Mouse (Mus musculus): Measurements from ENCODE around the gene Olfr1290. TPM values are rescaled to one million over a fixed set of nuclear protein-coding genes. Genes with fewer than 3 reads are reported as not detected.

Olfr1290 gene
- polyA plus RNA-seq (2015; fragmentation: Nextera tagmentation; extraction: Ambion mirVana), result not detected in 2 replicates

DNA sequence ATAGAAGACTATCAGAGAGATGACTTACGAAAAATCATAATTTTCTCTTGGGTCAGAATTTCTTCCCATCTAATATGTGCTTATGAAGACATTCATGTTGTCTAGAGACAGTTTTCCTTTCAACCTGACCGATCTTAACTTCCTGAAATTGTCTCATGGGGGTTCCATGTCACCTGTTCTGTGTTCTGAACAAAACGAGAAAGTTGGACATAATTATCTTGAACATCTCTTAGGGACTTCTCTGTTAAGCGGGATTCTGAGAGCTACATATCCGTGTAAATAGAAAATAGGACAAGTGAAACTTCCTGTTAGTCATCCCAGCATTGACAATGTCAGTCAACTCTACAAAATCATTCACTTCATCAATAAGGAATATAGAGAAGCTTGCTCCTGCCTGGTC is at the start of gene Olfr1290:
Olfr1290 (minus strand) TSS at position 101 of the 400 bp plus-strand sequence.
- 67% methylated on average over 5 of the region's 5 CpGs for WGBS
- Histone ChIP-seq H3K9me3 (replicated peaks) (no peaks in the 10 kb centered on the region), H3K27ac (no peak within 1 kb of the TSS), H3K9ac (no peak within 1 kb of the TSS), H3K27me3 (no peaks in the 10 kb centered on the region), H3K4me3 (no peak within 1 kb of the TSS), H3K4me2 (no peak within 1 kb of the TSS), H3K4me1 (replicated peaks) (no peaks in the 10 kb centered on the region), H3K36me3 (no peaks in the 10 kb centered on the region)
- ATAC-seq (replicated peaks; ENCODE audit: insufficient number of reproducible peaks, insufficient read depth, low FRiP score, low read depth), result no peak

DNA sequence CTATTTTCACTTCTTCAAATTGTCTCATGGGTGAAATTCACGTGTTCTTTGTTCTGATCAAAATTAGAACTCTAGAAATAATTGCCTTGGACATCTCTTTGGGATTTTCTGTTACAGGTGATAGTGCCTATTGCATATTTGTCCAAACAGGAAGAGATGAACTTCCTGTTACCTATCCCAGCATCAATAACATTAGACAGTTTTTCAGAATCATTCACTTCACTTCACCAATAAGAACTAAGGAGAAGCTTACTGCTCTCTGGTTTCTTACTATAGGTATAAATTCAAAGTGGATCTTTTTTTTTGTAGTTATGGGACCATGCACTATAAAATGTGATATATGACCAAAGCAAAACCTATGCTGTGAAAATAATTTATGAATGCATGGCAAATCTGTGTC is 46.6 kb upstream of the Olfr1290 start, which contains the start of gene Olfr1294:
Olfr1294 (minus strand) TSS at position 101 of the 400 bp plus-strand sequence.
- no peaks in the 10 kb centered on the region for H3K4me1 ChIP-seq (replicated peaks)
- no peaks in the 10 kb centered on the region for H3K9me3 ChIP-seq (replicated peaks)
- H3K4me3 ChIP-seq, result no peak within 1 kb of the TSS
- no peak within 1 kb of the TSS for H3K9ac ChIP-seq
- H3K36me3 ChIP-seq, result no peaks in the 10 kb centered on the region
- 37% methylated on average over 1 of the region's 1 CpGs for WGBS
- H3K4me2 ChIP-seq, result no peak within 1 kb of the TSS
- no peak for ATAC-seq (replicated peaks; ENCODE audit: insufficient number of reproducible peaks, insufficient read depth, low FRiP score, low read depth)
- no peaks in the 10 kb centered on the region for H3K27me3 ChIP-seq
- no peak within 1 kb of the TSS for H3K27ac ChIP-seq

DNA sequence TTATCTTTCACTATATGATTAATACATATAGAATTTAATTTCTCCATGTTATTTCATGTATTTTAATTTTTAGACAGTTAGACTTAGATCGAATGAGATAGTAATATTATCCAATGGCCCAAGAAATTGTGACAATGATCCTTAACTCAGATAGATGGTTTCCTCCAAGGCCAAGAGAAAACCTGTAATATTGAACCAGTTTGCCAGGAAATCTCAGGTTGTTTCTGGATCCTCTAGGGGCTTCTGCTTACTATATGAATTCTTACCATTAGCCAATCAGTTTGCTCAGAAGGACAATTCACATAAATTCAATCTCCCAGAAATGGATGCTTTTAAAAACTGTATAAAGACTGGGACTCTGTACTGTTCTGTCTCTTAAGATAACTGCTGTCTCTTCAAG is 31.3 kb upstream of the Olfr1290 start, which contains the start of gene Olfr1293-ps:
Olfr1293-ps (plus strand) TSS at position 301 of the 400 bp plus-strand sequence.
- no peak within 1 kb of the TSS for H3K4me2 ChIP-seq
- no peaks in the 10 kb centered on the region for H3K9me3 ChIP-seq (replicated peaks)
- 81% methylated on average over 1 of the region's 1 CpGs for WGBS
- no peak within 1 kb of the TSS for H3K4me3 ChIP-seq
- H3K36me3 ChIP-seq, result no peaks in the 10 kb centered on the region
- no peak for ATAC-seq (replicated peaks; ENCODE audit: insufficient number of reproducible peaks, insufficient read depth, low FRiP score, low read depth)
- no peaks in the 10 kb centered on the region for H3K4me1 ChIP-seq (replicated peaks)
- no peak within 1 kb of the TSS for H3K27ac ChIP-seq
- H3K9ac ChIP-seq, result no peak within 1 kb of the TSS
- no peaks in the 10 kb centered on the region for H3K27me3 ChIP-seq

DNA sequence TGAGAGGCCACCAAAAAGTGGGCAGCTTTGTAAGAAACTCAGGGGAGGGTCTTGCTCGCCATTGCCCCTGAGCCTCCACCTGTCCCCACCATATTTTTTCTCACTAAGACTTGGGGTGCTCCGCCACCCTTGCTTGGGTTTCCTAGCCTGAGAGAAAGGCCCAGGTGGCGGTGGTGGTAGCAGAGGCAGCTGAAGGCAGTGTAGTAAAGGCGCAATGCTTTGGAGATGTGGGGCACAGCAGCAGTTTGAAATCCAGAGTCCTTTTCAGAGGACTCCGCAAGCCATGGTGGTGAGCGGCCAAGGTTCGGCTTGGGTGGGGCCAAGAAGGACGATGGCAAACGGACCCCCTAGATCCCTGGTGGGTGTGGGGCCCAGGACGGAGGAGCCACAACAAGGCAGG is 23.8 kb upstream of the Olfr1290 start:
- ATAC-seq (replicated peaks; ENCODE audit: insufficient number of reproducible peaks, insufficient read depth, low FRiP score, low read depth), result no peak
- Histone ChIP-seq H3K27ac (no peak overlapping the region), H3K9ac (no peak overlapping the region), H3K4me3 (no peak overlapping the region), H3K36me3 (no peaks in the 10 kb centered on the region), H3K27me3 (no peaks in the 10 kb centered on the region), H3K4me1 (replicated peaks) (no peaks in the 10 kb centered on the region), H3K4me2 (no peak overlapping the region), H3K9me3 (replicated peaks) (no peaks in the 10 kb centered on the region)
- WGBS, result 84% methylated on average over 10 of the region's 10 CpGs

DNA sequence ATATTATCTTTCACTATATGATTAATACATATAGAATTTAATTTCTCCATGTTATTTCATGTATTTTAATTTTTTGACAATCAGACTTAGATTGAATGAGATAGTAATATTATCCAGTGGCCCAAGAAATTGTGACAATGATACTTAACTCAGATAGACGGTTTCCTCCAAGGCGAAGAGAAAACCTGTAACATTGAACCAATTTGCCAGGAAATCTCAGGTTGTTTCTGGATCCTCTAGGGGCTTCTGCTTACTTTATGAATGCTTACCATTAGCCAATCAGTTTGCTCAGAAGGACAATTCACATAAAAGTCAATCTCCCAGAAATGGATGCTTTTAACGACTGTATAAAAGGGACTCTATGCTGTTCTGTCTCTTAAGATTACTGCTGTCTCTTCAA is 3.3 kb upstream of the Olfr1290 start, which contains the start of gene Olfr1291-ps1:
Olfr1291-ps1 (plus strand) TSS at position 301 of the 400 bp plus-strand sequence.
- Histone ChIP-seq H3K27ac (no peak within 1 kb of the TSS), H3K9ac (no peak within 1 kb of the TSS), H3K4me1 (replicated peaks) (no peaks in the 10 kb centered on the region), H3K27me3 (no peaks in the 10 kb centered on the region), H3K4me2 (no peak within 1 kb of the TSS), H3K4me3 (no peak within 1 kb of the TSS), H3K9me3 (replicated peaks) (no peaks in the 10 kb centered on the region), H3K36me3 (no peaks in the 10 kb centered on the region)
- ATAC-seq (replicated peaks; ENCODE audit: insufficient number of reproducible peaks, insufficient read depth, low FRiP score, low read depth), result no peak
- WGBS, result 81% methylated on average over 3 of the region's 3 CpGs

DNA sequence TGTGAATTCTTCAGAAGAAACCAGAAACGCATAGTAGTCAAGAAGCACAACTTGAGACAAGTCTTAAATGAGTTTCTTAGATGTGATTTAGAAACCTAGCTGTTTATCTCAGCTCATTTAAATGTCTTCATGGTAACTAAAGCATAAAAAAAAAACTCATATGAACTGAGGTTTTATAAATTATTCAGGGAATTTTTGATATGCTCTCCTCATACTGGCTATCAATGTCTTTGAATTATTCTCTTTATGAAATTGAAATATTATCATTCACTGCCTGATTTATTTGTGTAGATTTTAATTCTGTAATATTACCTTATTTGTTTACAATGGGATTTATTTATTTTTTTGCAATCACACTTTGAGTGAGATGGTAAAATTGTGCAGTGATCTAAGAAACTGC is 13.1 kb downstream of the Olfr1290 start, which contains the start of gene Olfr1289:
Olfr1289 (plus strand) TSS at position 301 of the 400 bp plus-strand sequence.
- no peaks in the 10 kb centered on the region for H3K36me3 ChIP-seq
- H3K4me1 ChIP-seq (replicated peaks), result no peaks in the 10 kb centered on the region
- H3K4me2 ChIP-seq, result no peak within 1 kb of the TSS
- no peak within 1 kb of the TSS for H3K9ac ChIP-seq
- H3K27me3 ChIP-seq, result no peaks in the 10 kb centered on the region
- H3K27ac ChIP-seq, result no peak within 1 kb of the TSS
- no peak within 1 kb of the TSS for H3K4me3 ChIP-seq
- WGBS, result 60% methylated on average over 1 of the region's 1 CpGs
- no peaks in the 10 kb centered on the region for H3K9me3 ChIP-seq (replicated peaks)
- no peak for ATAC-seq (replicated peaks; ENCODE audit: insufficient number of reproducible peaks, insufficient read depth, low FRiP score, low read depth)

DNA sequence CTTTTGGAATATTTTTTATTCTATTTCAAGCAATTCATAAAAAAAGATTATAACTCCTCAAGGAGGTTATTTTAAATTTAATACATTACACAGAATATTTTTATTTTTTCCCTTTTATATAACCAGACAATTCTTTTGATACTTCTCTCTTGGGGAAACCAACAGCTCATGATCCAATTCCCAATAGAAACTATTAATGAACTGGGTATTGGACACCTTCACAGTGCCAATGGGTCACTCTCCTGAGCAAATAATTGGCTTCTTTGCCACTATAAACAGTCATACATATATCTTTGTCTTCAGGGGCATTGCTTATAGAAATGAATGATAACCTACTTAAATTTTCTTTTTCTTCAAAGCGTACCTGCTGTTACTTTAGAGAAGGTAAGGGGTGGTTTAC is 19.8 kb downstream of the Olfr1290 start, which contains the start of gene Olfr1288:
Olfr1288 (plus strand) TSS at position 301 of the 400 bp plus-strand sequence.
- no peak within 1 kb of the TSS for H3K4me2 ChIP-seq
- no peaks in the 10 kb centered on the region for H3K27me3 ChIP-seq
- H3K27ac ChIP-seq, result no peak within 1 kb of the TSS
- ATAC-seq (replicated peaks; ENCODE audit: insufficient number of reproducible peaks, insufficient read depth, low FRiP score, low read depth), result no peak
- WGBS, result 90% methylated on average over 1 of the region's 1 CpGs
- H3K36me3 ChIP-seq, result no peaks in the 10 kb centered on the region
- no peak within 1 kb of the TSS for H3K9ac ChIP-seq
- no peaks in the 10 kb centered on the region for H3K9me3 ChIP-seq (replicated peaks)
- no peaks in the 10 kb centered on the region for H3K4me1 ChIP-seq (replicated peaks)
- H3K4me3 ChIP-seq, result no peak within 1 kb of the TSS

DNA sequence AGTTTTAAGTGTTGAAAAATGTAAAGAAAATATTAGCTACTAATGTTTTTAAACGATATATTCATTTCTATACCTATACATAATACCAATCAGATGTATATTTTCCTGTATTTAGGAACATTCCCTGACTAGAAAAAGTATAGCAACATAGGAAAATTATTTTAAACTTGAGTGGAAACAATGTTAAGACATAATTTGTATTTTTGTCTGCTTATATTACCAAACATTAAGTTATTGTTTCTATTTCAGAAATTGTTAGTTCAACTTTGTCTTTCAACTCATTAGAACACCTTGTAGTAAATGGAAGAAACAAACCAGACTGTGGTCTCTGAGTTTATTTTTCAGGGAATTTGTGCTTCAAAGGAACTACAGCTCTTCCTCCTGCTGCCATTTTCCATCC is 44.8 kb downstream of the Olfr1290 start, which contains the start of gene Olfr1287:
Olfr1287 (plus strand) TSS at position 301 of the 400 bp plus-strand sequence.
- no peaks in the 10 kb centered on the region for H3K27me3 ChIP-seq
- no peaks in the 10 kb centered on the region for H3K36me3 ChIP-seq
- no peak within 1 kb of the TSS for H3K27ac ChIP-seq
- H3K4me2 ChIP-seq, result no peak within 1 kb of the TSS
- no peak within 1 kb of the TSS for H3K4me3 ChIP-seq
- H3K9ac ChIP-seq, result no peak within 1 kb of the TSS
- no peaks in the 10 kb centered on the region for H3K4me1 ChIP-seq (replicated peaks)
- ATAC-seq (replicated peaks; ENCODE audit: insufficient number of reproducible peaks, insufficient read depth, low FRiP score, low read depth), result no peak
- WGBS, result 64% methylated on average over 1 of the region's 1 CpGs
- no peaks in the 10 kb centered on the region for H3K9me3 ChIP-seq (replicated peaks)

Other genes starting within 250 kb of the Olfr1290 start
- gene Olfr1276, start 239.3 kb downstream of the Olfr1290 start, polyA plus RNA-seq (2015; fragmentation: Nextera tagmentation; extraction: Ambion mirVana), result not detected in 2 replicates
- gene Olfr1277, start 219.7 kb downstream of the Olfr1290 start, polyA plus RNA-seq (2015; fragmentation: Nextera tagmentation; extraction: Ambion mirVana), result not detected in 2 replicates
- not detected in 2 replicates for gene Olfr1278, start 203.7 kb downstream of the Olfr1290 start, polyA plus RNA-seq (2015; fragmentation: Nextera tagmentation; extraction: Ambion mirVana)
- not detected in 2 replicates for gene Olfr1279, start 193.2 kb downstream of the Olfr1290 start, polyA plus RNA-seq (2015; fragmentation: Nextera tagmentation; extraction: Ambion mirVana)
- gene Olfr1280, start 179.8 kb downstream of the Olfr1290 start, polyA plus RNA-seq (2015; fragmentation: Nextera tagmentation; extraction: Ambion mirVana), result not detected in 2 replicates
- not detected in 2 replicates for gene Olfr1281, start 167.3 kb downstream of the Olfr1290 start, polyA plus RNA-seq (2015; fragmentation: Nextera tagmentation; extraction: Ambion mirVana)
- gene Olfr1282, start 157.8 kb downstream of the Olfr1290 start, polyA plus RNA-seq (2015; fragmentation: Nextera tagmentation; extraction: Ambion mirVana), result not detected in 2 replicates
- gene Olfr1283, start 127.0 kb downstream of the Olfr1290 start, polyA plus RNA-seq (2015; fragmentation: Nextera tagmentation; extraction: Ambion mirVana), result not detected in 2 replicates
- gene Olfr1284, start 118.3 kb downstream of the Olfr1290 start, polyA plus RNA-seq (2015; fragmentation: Nextera tagmentation; extraction: Ambion mirVana), result not detected in 2 replicates
- gene Olfr1286, start 70.7 kb downstream of the Olfr1290 start, polyA plus RNA-seq (2015; fragmentation: Nextera tagmentation; extraction: Ambion mirVana), result not detected in 2 replicates
- gene Olfr1287, start 44.7 kb downstream of the Olfr1290 start, polyA plus RNA-seq (2015; fragmentation: Nextera tagmentation; extraction: Ambion mirVana), result not detected in 2 replicates
- not detected in 2 replicates for gene Olfr1288, start 19.7 kb downstream of the Olfr1290 start, polyA plus RNA-seq (2015; fragmentation: Nextera tagmentation; extraction: Ambion mirVana)
- gene Olfr1289, start 13.0 kb downstream of the Olfr1290 start, polyA plus RNA-seq (2015; fragmentation: Nextera tagmentation; extraction: Ambion mirVana), result not detected in 2 replicates
- gene Olfr1291-ps1, start 3.4 kb upstream of the Olfr1290 start, polyA plus RNA-seq (2015; fragmentation: Nextera tagmentation; extraction: Ambion mirVana), result not detected in 2 replicates
- not detected in 2 replicates for gene Olfr1293-ps, start 31.4 kb upstream of the Olfr1290 start, polyA plus RNA-seq (2015; fragmentation: Nextera tagmentation; extraction: Ambion mirVana)
- gene Olfr1294, start 46.5 kb upstream of the Olfr1290 start, polyA plus RNA-seq (2015; fragmentation: Nextera tagmentation; extraction: Ambion mirVana), result not detected in 2 replicates
- not detected in 2 replicates for gene Olfr1295, start 75.9 kb upstream of the Olfr1290 start, polyA plus RNA-seq (2015; fragmentation: Nextera tagmentation; extraction: Ambion mirVana)
- not detected in 2 replicates for gene Olfr1297, start 132.7 kb upstream of the Olfr1290 start, polyA plus RNA-seq (2015; fragmentation: Nextera tagmentation; extraction: Ambion mirVana)
- not detected in 2 replicates for gene Olfr1298, start 155.4 kb upstream of the Olfr1290 start, polyA plus RNA-seq (2015; fragmentation: Nextera tagmentation; extraction: Ambion mirVana)
- not detected in 2 replicates for gene Olfr1299, start 167.6 kb upstream of the Olfr1290 start, polyA plus RNA-seq (2015; fragmentation: Nextera tagmentation; extraction: Ambion mirVana)